Mouse (Mus musculus) ES-E14 (cell line): ENCODE measurements around the gene Fam217b.

ENCODE experiments used
- CHD2 ChIP-seq: IDR thresholded peaks from 2 replicates; pipeline ENCODE4 v1.6.1; 2014; ENCODE audit warnings: mild to moderate bottlenecking, low read depth, low read length, inconsistent platforms
- HCFC1 ChIP-seq: IDR thresholded peaks from 2 replicates; pipeline ENCODE4 v1.6.1; 2012; ENCODE audit warnings: low read length, inconsistent platforms, borderline replicate concordance; ENCODE audit not compliant: insufficient read depth
- ZC3H11A ChIP-seq: IDR thresholded peaks from 2 replicates; pipeline ENCODE4 v1.6.1; 2012; ENCODE audit warnings: low read depth, mild to moderate bottlenecking, inconsistent platforms, low read length, borderline replicate concordance

GRCm38 (mm10) chr2:178471546-178472480, 57.5 kb downstream of the Fam217b start:
- TF ChIP-seq HCFC1 (no peak), CHD2 (no peak), ZC3H11A (no peak)
